ENCODE assay signal across 24 mouse cellular contexts in genomic region chr4:63572621-63573020, GRCm38 (mm10). TPM values are rescaled to one million over a fixed set of nuclear protein-coding genes. Genes with fewer than 3 reads are reported as not detected.
DNase-seq lines count a peak whose midpoint lies in the region; ATAC-seq and TF ChIP-seq lines count a peak whose summit lies in the region.
"Had no signal": no experiment of that assay in that cellular context is flagged by ENCODE, and none has a peak within 500 bp of the region (broad histone marks: within the 10 kb centered on the region; RNA-seq: fewer than 3 reads in every experiment).

No protein-coding gene starts in this region.

- no peak overlapping the region for H3K4me3 ChIP-seq in embryonic facial prominence, embryonic 13.5 days
- H3K4me3 ChIP-seq in embryonic facial prominence, embryonic 10.5 days = no peak overlapping the region
- H3K4me3 ChIP-seq in C2C12 (ENCODE audit: insufficient read depth, poor library complexity, severe bottlenecking) = no peak overlapping the region
- H3K4me3 ChIP-seq in megakaryocyte, embryonic 14.5 days (replicated peaks) = peak overlapping the region; percentile 21
- H3K4me3 ChIP-seq: embryonic facial prominence, embryonic 15.5 days; erythroblast, embryonic 14.5 days; forebrain, embryonic 10.5 days; gastrocnemius, adult 2 months; hindbrain, embryonic 12.5 days had no signal

- ATAC-seq in embryonic facial prominence, embryonic 13.5 days (ENCODE audit: insufficient number of reproducible peaks, insufficient read depth, low FRiP score, low TSS enrichment, low read depth) = 0 out of 2 replicates have a peak, but pooled peaks have one; percentile 15
- ATAC-seq: forebrain, embryonic 14.5 days; hindbrain, embryonic 16.5 days; inflammation-experienced regulatory T-cells, adult 6 months had no signal

- H3K4me2 ChIP-seq in embryonic facial prominence, embryonic 13.5 days = no peak overlapping the region
- H3K4me2 ChIP-seq: embryonic facial prominence, embryonic 15.5 days; hindbrain, embryonic 12.5 days had no signal

- H3K27ac ChIP-seq in embryonic facial prominence, embryonic 13.5 days = no peak overlapping the region
- H3K27ac ChIP-seq in embryonic facial prominence, embryonic 10.5 days (replicated peaks) = no peak overlapping the region
- H3K27ac ChIP-seq: embryonic facial prominence, embryonic 15.5 days; forebrain, embryonic 10.5 days; gastrocnemius, adult 2 months; hindbrain, embryonic 12.5 days had no signal

- DNase-seq in embryonic facial prominence, embryonic 10.5 days (ENCODE audit: low spot score) = no peak
- DNase-seq in 416B (ENCODE audit: low read depth) = peak; percentile 57
- no peak for DNase-seq in cerebellum, postnatal 10 days
- DNase-seq in kidney, postnatal 14 days = no peak
- no peak for DNase-seq in c-Kit-positive CD71-positive TER-119-positive erythroid progenitor cells, embryonic 14.5 days (ENCODE audit: low spot score)
- DNase-seq: B cell, adult 2 months; cerebellum, adult 2 months; cerebellum, postnatal 25 days; gastrocnemius, adult 2 months; gastrocnemius, postnatal 25 days; heart, adult 11 months; heart, postnatal 10 days; heart, postnatal 4 days had no signal

- H3K36me3 ChIP-seq in embryonic facial prominence, embryonic 13.5 days = peaks cover 37% of the 10 kb centered on the region
- peaks cover 40% of the 10 kb centered on the region for H3K36me3 ChIP-seq in embryonic facial prominence, embryonic 10.5 days (replicated peaks)
- peaks cover 41% of the 10 kb centered on the region for H3K36me3 ChIP-seq in C2C12 (ENCODE audit: control insufficient read depth, insufficient read depth)
- peaks cover 60% of the 10 kb centered on the region for H3K36me3 ChIP-seq in megakaryocyte, embryonic 14.5 days (replicated peaks; ENCODE audit: low read length)
- H3K36me3 ChIP-seq: hindbrain, embryonic 12.5 days had no signal

- no peak overlapping the region for H3ac ChIP-seq in C2C12 (ENCODE audit: control insufficient read depth, insufficient read length, low read depth)

- H3K4me1 ChIP-seq in embryonic facial prominence, embryonic 13.5 days = peaks cover 23% of the 10 kb centered on the region
- peaks cover 23% of the 10 kb centered on the region for H3K4me1 ChIP-seq in embryonic facial prominence, embryonic 10.5 days
- H3K4me1 ChIP-seq in megakaryocyte, embryonic 14.5 days = no peaks in the 10 kb centered on the region

- H3K9me3 ChIP-seq in embryonic facial prominence, embryonic 13.5 days = no peaks in the 10 kb centered on the region
- peaks cover 6% of the 10 kb centered on the region; the same call in 1 of the 2 replicates for H3K9me3 ChIP-seq in embryonic facial prominence, embryonic 10.5 days
- peaks cover 4% of the 10 kb centered on the region for H3K9me3 ChIP-seq in megakaryocyte, embryonic 14.5 days
- H3K9me3 ChIP-seq: embryonic facial prominence, embryonic 15.5 days had no signal

- H3K79me2 ChIP-seq in C2C12 (ENCODE audit: control insufficient read depth, insufficient read depth) = no peaks in the 10 kb centered on the region

- no peaks in the 10 kb centered on the region for H3K27me3 ChIP-seq in embryonic facial prominence, embryonic 13.5 days
- H3K27me3 ChIP-seq in embryonic facial prominence, embryonic 10.5 days (replicated peaks; ENCODE audit: low read depth, poor library complexity, severe bottlenecking) = no peaks in the 10 kb centered on the region
- H3K27me3 ChIP-seq in C2C12 (ENCODE audit: control insufficient read depth, insufficient read depth, insufficient read length) = no peaks in the 10 kb centered on the region
- no peaks in the 10 kb centered on the region for H3K27me3 ChIP-seq in megakaryocyte, embryonic 14.5 days (replicated peaks)
- H3K27me3 ChIP-seq: embryonic facial prominence, embryonic 15.5 days; hindbrain, embryonic 12.5 days had no signal

- WGBS in embryonic facial prominence, embryonic 13.5 days = 90% methylated on average over 5 of the region's 5 CpGs
- 90% methylated on average over 5 of the region's 5 CpGs for WGBS in embryonic facial prominence, embryonic 10.5 days

- TF ChIP-seq CTCF in C2C12 (IDR thresholded peaks at IDR 0.05; ENCODE audit: control insufficient read depth, insufficient read depth, insufficient read length) = no peak

- H3K79me3 ChIP-seq in C2C12 (ENCODE audit: low read depth) = no peaks in the 10 kb centered on the region

- H3K9ac ChIP-seq in embryonic facial prominence, embryonic 13.5 days = no peak overlapping the region
- H3K9ac ChIP-seq: embryonic facial prominence, embryonic 15.5 days; hindbrain, embryonic 12.5 days had no signal

TF ChIP-seq in C2C12, 6 proteins besides CTCF, POLR2A, EP300 and RAD21:
- TF ChIP-seq USF1 (IDR thresholded peaks at IDR 0.05; ENCODE audit: low read depth) = no peak
- TF ChIP-seq CEBPB (IDR thresholded peaks at IDR 0.05; ENCODE audit: low read depth) = peak; percentile 54
TF ChIP-seq in C2C12: peak in this region for 1.

RNA-seq across cellular contexts. Expression of gene Tmem268, which starts 14.0 kb away (rescaled TPM):
- 10.7 and 11.1 TPM in 2 replicates for polyA plus RNA-seq in embryonic facial prominence, embryonic 13.5 days (2015; fragmentation: Nextera tagmentation; extraction: Ambion mirVana)
- polyA plus RNA-seq in embryonic facial prominence, embryonic 10.5 days (2016; fragmentation: Nextera tagmentation; extraction: Ambion mirVana) = 10.2 and 10.6 TPM in 2 replicates
- 19.5 TPM for polyA plus RNA-seq in C2C12 (2012; fragmentation: generic; extraction: Trizol)
- polyA plus RNA-seq in megakaryocyte, embryonic 14.5 days (2012; ENCODE audit: insufficient read depth, low replicate concordance) = 0.66 TPM in 1 of 2 replicates, not detected in the other

RNA-seq across cellular contexts. Expression of gene Atp6v1g1, which starts 28.0 kb away (rescaled TPM):
- 315 and 316 TPM in 2 replicates for polyA plus RNA-seq in embryonic facial prominence, embryonic 13.5 days (2015; fragmentation: Nextera tagmentation; extraction: Ambion mirVana)
- 244 and 267 TPM in 2 replicates for polyA plus RNA-seq in embryonic facial prominence, embryonic 10.5 days (2016; fragmentation: Nextera tagmentation; extraction: Ambion mirVana)
- 335 TPM for polyA plus RNA-seq in C2C12 (2012; fragmentation: generic; extraction: Trizol)
- 12.2 and 191 TPM in 2 replicates for polyA plus RNA-seq in megakaryocyte, embryonic 14.5 days (2012; ENCODE audit: insufficient read depth, low replicate concordance)

RNA-seq across cellular contexts. Expression of gene Gm11213, which starts 32.4 kb away (rescaled TPM):
- polyA plus RNA-seq in embryonic facial prominence, embryonic 13.5 days (2015; fragmentation: Nextera tagmentation; extraction: Ambion mirVana) = not detected in 2 replicates
- polyA plus RNA-seq in embryonic facial prominence, embryonic 10.5 days (2016; fragmentation: Nextera tagmentation; extraction: Ambion mirVana) = not detected in 2 replicates
- polyA plus RNA-seq in C2C12 (2012; fragmentation: generic; extraction: Trizol) = not detected
- polyA plus RNA-seq in megakaryocyte, embryonic 14.5 days (2012; ENCODE audit: insufficient read depth, low replicate concordance) = not detected in 2 replicates
- polyA plus RNA-seq: cerebellum, adult 2 months; embryonic facial prominence, embryonic 15.5 days; erythroblast, embryonic 14.5 days; forebrain, embryonic 10.5 days; forebrain, embryonic 14.5 days; heart, embryonic 14.5 days; hindbrain, embryonic 12.5 days; hindbrain, embryonic 16.5 days; inflammation-experienced regulatory T-cells, adult 6 months had no signal

RNA-seq across cellular contexts. Expression of gene Tex48, which starts 49.6 kb away (rescaled TPM):
- not detected in 2 replicates for polyA plus RNA-seq in embryonic facial prominence, embryonic 13.5 days (2015; fragmentation: Nextera tagmentation; extraction: Ambion mirVana)
- polyA plus RNA-seq in embryonic facial prominence, embryonic 10.5 days (2016; fragmentation: Nextera tagmentation; extraction: Ambion mirVana) = not detected in 2 replicates
- not detected for polyA plus RNA-seq in C2C12 (2012; fragmentation: generic; extraction: Trizol)
- not detected in 2 replicates for polyA plus RNA-seq in megakaryocyte, embryonic 14.5 days (2012; ENCODE audit: insufficient read depth, low replicate concordance)
- polyA plus RNA-seq: cerebellum, adult 2 months; embryonic facial prominence, embryonic 15.5 days; erythroblast, embryonic 14.5 days; forebrain, embryonic 10.5 days; forebrain, embryonic 14.5 days; heart, embryonic 14.5 days; hindbrain, embryonic 12.5 days; hindbrain, embryonic 16.5 days; inflammation-experienced regulatory T-cells, adult 6 months had no signal
